Mouse (Mus musculus) brain, embryonic 14.5 days (tissue): ENCODE measurements around the gene Flrt1.

Experiments
- CTCF ChIP-seq: fragments of 200-500 bp; IDR thresholded peaks from 2 replicates; pipeline ENCODE4 v1.5.1; 2012; ENCODE audit warnings: inconsistent platforms, mild to moderate bottlenecking, moderate library complexity, borderline replicate concordance; ENCODE audit not compliant: insufficient read depth, insufficient read length; ENCODE audit errors: extremely low read depth
- POLR2A ChIP-seq: fragments of 200-500 bp; IDR thresholded peaks from 2 replicates; pipeline ENCODE4 v1.6.1; 2012; ENCODE audit warnings: mild to moderate bottlenecking, inconsistent platforms, borderline replicate concordance; ENCODE audit not compliant: poor library complexity, insufficient read depth, insufficient read length, severe bottlenecking; ENCODE audit errors: extremely low read depth

DNA sequence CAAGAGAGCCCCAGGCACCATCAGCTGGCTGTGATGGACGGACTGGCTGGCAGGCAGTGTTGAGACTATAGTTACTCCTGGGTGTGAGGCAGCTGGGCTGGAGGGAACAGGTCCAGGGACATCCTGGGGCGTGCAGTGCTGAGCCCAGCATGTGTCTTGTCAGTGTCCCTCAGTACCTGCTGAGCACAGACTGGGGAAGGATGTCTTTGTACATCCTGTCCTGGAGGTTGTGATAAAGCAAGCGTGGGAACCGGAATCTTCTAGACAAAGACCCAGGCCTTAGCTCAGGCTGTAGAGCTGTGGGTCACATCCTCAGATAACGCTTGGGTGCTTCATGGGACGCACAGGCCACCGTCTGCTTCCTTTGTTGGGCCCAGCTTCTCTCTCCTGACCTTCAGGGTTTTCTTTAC lies 15.7 kb downstream of the Flrt1 start:
- TF ChIP-seq CTCF = no peak
- no peak for TF ChIP-seq POLR2A
